Mouse (Mus musculus): ENCODE results near the gene Cdx4. TPM values are rescaled to one million over a fixed set of nuclear protein-coding genes. Genes with fewer than 3 reads are reported as not detected.

Gene Cdx4
- total RNA-seq, 1 experiment from 2014 or later, result not detected

DNA sequence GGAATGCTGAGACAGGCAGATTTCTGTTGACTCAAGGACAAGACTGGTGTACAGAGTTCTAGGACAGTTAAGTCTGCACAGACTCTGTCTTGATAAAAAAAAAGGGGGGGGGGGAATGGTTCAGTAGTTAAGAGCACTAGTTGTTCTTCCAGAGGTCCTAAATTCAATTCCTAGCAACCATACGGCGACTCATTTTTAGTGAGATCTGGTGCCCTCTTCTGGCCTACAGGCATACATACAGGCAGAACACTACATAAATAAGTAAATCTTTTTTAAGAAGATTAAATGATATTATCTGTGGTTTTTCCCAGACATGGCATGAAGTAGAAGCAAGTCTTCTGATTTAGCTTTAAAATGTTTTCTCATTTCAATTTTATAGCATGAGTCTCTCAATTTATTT, 50.4 kb downstream of the Cdx4 start:
- 0 out of 2 replicates have a peak, but pooled peaks have one; percentile 22 for ATAC-seq (replicated peaks; ENCODE audit: low read depth, poor library complexity, severe bottlenecking)

DNA sequence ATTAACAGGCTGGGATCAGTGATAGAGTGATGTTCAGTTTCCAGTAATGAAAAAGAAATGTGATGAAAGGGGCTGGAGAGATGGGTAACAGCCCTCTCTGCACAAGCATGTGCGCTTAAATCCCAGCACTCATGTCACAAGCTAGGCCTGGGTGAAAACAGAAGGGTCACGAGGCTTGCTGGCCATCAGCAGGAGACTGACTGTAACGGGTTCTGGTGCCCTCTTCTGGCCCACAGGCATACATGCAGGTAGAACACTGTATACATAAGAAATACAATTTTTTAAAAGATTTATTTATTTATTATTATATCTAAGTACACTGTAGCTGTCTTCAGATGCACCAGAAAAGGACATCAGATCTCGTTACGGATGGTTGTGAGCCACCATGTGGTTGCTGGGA, 53.1 kb downstream of the Cdx4 start:
- 0 out of 2 replicates have a peak, but pooled peaks have one; percentile 39 for ATAC-seq (replicated peaks; ENCODE audit: low read depth, poor library complexity, severe bottlenecking)

Other genes starting within 250 kb of the Cdx4 start
- gene Nap1l2, start 134.8 kb upstream of the Cdx4 start, total RNA-seq (2017), result not detected in 2 replicates
- gene Chic1, start 35.1 kb downstream of the Cdx4 start, total RNA-seq (2017), result 0.10 and 0.32 TPM in 2 replicates
- not detected in 2 replicates for gene Tsx, start 93.1 kb downstream of the Cdx4 start, total RNA-seq (2017)
- not detected in 2 replicates for gene Gm26992, start 100.6 kb downstream of the Cdx4 start, total RNA-seq (2017)